10 mouse cellular contexts compared by ENCODE assay signal in genomic region chr2:157422062-157422655, GRCm38 (mm10). TPM values are rescaled to one million over a fixed set of nuclear protein-coding genes. Genes with fewer than 3 reads are reported as not detected.
DNase-seq lines count a peak whose midpoint lies in the region; ATAC-seq and TF ChIP-seq lines count a peak whose summit lies in the region.
"Had no signal": no experiment of that assay in that cellular context is flagged by ENCODE, and none has a peak within 500 bp of the region (broad histone marks: within the 10 kb centered on the region; RNA-seq: fewer than 3 reads in every experiment).

No protein-coding gene starts in this region.

- ATAC-seq in heart, embryonic 11.5 days (replicated peaks; ENCODE audit: insufficient number of reproducible peaks, low FRiP score, low TSS enrichment): no peak
- ATAC-seq in intestine, embryonic 16.5 days: no peak

- H3K36me3 ChIP-seq in heart, embryonic 11.5 days (ENCODE audit: control insufficient read depth, insufficient read depth, low read length): no peaks in the 10 kb centered on the region
- H3K36me3 ChIP-seq in intestine, embryonic 16.5 days (ENCODE audit: control insufficient read depth, insufficient read depth, low read length): no peaks in the 10 kb centered on the region
- no peaks in the 10 kb centered on the region for H3K36me3 ChIP-seq in small intestine, adult 2 months (ENCODE audit: control insufficient read depth, insufficient read depth, low read length)
- H3K36me3 ChIP-seq: midbrain, embryonic 12.5 days had no signal

- no peaks in the 10 kb centered on the region for H3K9me3 ChIP-seq in heart, embryonic 11.5 days (replicated peaks; ENCODE audit: control insufficient read depth, low read length)
- no peaks in the 10 kb centered on the region for H3K9me3 ChIP-seq in intestine, embryonic 16.5 days (ENCODE audit: control insufficient read depth, low read length)
- H3K9me3 ChIP-seq: midbrain, embryonic 12.5 days had no signal

- H3K4me2 ChIP-seq in heart, embryonic 11.5 days: no peak overlapping the region
- H3K4me2 ChIP-seq in intestine, embryonic 16.5 days (ENCODE audit: low read depth, low read length): no peak overlapping the region
- H3K4me2 ChIP-seq: midbrain, embryonic 12.5 days had no signal

- DNase-seq in heart, adult 18-20 months: no peak
- peak; percentile 42 to 57 for DNase-seq in lung, adult 18-20 months
- no peak for DNase-seq in lung, postnatal 10 days
- DNase-seq in spleen, postnatal 36 days (ENCODE audit: low spot score in 2 of 2): no peak
- no peak for DNase-seq in thymus, postnatal 10 days (ENCODE audit: low spot score in 2 of 2)
- DNase-seq: cerebellum, adult 9-10 months had no signal

- 71% methylated on average over 11 of the region's 11 CpGs for WGBS in heart, embryonic 11.5 days (ENCODE audit: insufficient replicate concordance)
- WGBS in intestine, embryonic 16.5 days: 56% methylated on average over 11 of the region's 11 CpGs
- WGBS in small intestine, adult 2 months: 31% methylated on average over 11 of the region's 11 CpGs

- H3K4me1 ChIP-seq in heart, embryonic 11.5 days (ENCODE audit: control insufficient read depth, insufficient read depth, low read length): peaks cover 32% of the 10 kb centered on the region
- peaks cover 70% of the 10 kb centered on the region for H3K4me1 ChIP-seq in intestine, embryonic 16.5 days (ENCODE audit: control insufficient read depth, insufficient read depth, low read length)
- H3K4me1 ChIP-seq in small intestine, adult 2 months (ENCODE audit: control insufficient read depth, insufficient read depth, insufficient read length, low read length): peaks cover 63% of the 10 kb centered on the region

- H3K9ac ChIP-seq in heart, embryonic 11.5 days (ENCODE audit: low read depth, low read length): no peak overlapping the region
- peak overlapping the region; percentile 93 for H3K9ac ChIP-seq in intestine, embryonic 16.5 days (ENCODE audit: low read depth, low read length)
- H3K9ac ChIP-seq: midbrain, embryonic 12.5 days had no signal

- TF ChIP-seq POLR2A in small intestine, adult 2 months (IDR thresholded peaks at IDR 0.05; ENCODE audit: low read depth, low read length): no peak

- TF ChIP-seq CTCF in small intestine, adult 2 months (IDR thresholded peaks at IDR 0.05; ENCODE audit: extremely low read depth, insufficient read length, insufficient replicate concordance, low read depth, low read length): no peak

- H3K27me3 ChIP-seq in heart, embryonic 11.5 days (ENCODE audit: control insufficient read depth, insufficient read depth, low read length): no peaks in the 10 kb centered on the region; the same call in 1 of the 2 replicates
- no peaks in the 10 kb centered on the region for H3K27me3 ChIP-seq in intestine, embryonic 16.5 days (replicated peaks; ENCODE audit: control insufficient read depth, insufficient read depth, low read length)
- no peaks in the 10 kb centered on the region for H3K27me3 ChIP-seq in small intestine, adult 2 months (ENCODE audit: control insufficient read depth, insufficient read depth, low read length)

- H3K4me3 ChIP-seq in heart, embryonic 11.5 days (ENCODE audit: low read depth, low read length): no peak overlapping the region
- H3K4me3 ChIP-seq in intestine, embryonic 16.5 days (ENCODE audit: low read length): no peak overlapping the region
- H3K4me3 ChIP-seq in small intestine, adult 2 months (ENCODE audit: low read depth, low read length): no peak overlapping the region
- H3K4me3 ChIP-seq: midbrain, embryonic 12.5 days had no signal

- H3K27ac ChIP-seq in heart, embryonic 11.5 days (ENCODE audit: low read depth, low read length): peak overlapping the region; percentile 55; the same call in 1 of the 2 replicates
- H3K27ac ChIP-seq in intestine, embryonic 16.5 days (ENCODE audit: low read length): peak overlapping the region; percentile 98
- peak overlapping the region; percentile 97 for H3K27ac ChIP-seq in small intestine, adult 2 months (ENCODE audit: insufficient read depth, low read depth, low read length)

RNA-seq across cellular contexts. Expression of gene Src, which starts 3.9 kb away (rescaled TPM):
- polyA plus RNA-seq in heart, embryonic 11.5 days (2014; fragmentation: Nextera tagmentation; extraction: Ambion mirVana): 4.7 and 6.2 TPM in 2 replicates
- 1 to 10 TPM; 4.2 to 4.8 TPM for total RNA-seq in heart, adult 18-20 months (2021)
- polyA plus RNA-seq in intestine, embryonic 16.5 days (2015; fragmentation: Nextera tagmentation; extraction: Ambion mirVana): 11.8 and 15.5 TPM in 2 replicates
- 65.9 and 161 TPM in 2 replicates for polyA plus RNA-seq in small intestine, adult 2 months (2012; rRNA removed)

RNA-seq across cellular contexts. Expression of gene Manbal, which starts 54.8 kb away (rescaled TPM):
- polyA plus RNA-seq in heart, embryonic 11.5 days (2014; fragmentation: Nextera tagmentation; extraction: Ambion mirVana): 29.8 and 35.8 TPM in 2 replicates
- 10 to 100 TPM; 19.4 to 21.1 TPM for total RNA-seq in heart, adult 18-20 months (2021)
- 66.8 and 71.3 TPM in 2 replicates for polyA plus RNA-seq in intestine, embryonic 16.5 days (2015; fragmentation: Nextera tagmentation; extraction: Ambion mirVana)
- 20.1 and 47.5 TPM in 2 replicates for polyA plus RNA-seq in small intestine, adult 2 months (2012; rRNA removed)

Comparison
In these comparisons a context has a peak if more than half of its experiments do, and no peak if none do; other contexts are left out.
1. DNase-seq: peak in lung, adult 18-20 months (2 of 2); none in heart, adult 18-20 months (0 of 2), lung, postnatal 10 days (single experiment), spleen, postnatal 36 days (0 of 2) and thymus, postnatal 10 days (0 of 2).
2. Peak in every context shown above with its lines, with median percentiles within 50 percentile points of each other: H3K27ac ChIP-seq.